Mouse (Mus musculus): Measurements from ENCODE around the gene Tgm3. TPM values are rescaled to one million over a fixed set of nuclear protein-coding genes. Genes with fewer than 3 reads are reported as not detected.

The Tgm3 gene
- polyA plus RNA-seq (2012; rRNA removed), result 324 and 330 TPM in 2 replicates

GRCm38 (mm10) chr2:130012026-130012425, at the start of gene Tgm3:
TSS of gene Tgm3 (plus strand) at chr2:130012349.

Other genes with a start within 250 kb of the Tgm3 start
- gene Stk35, start 211.8 kb upstream of the Tgm3 start, polyA plus RNA-seq (2012; rRNA removed), result 20.3 and 24.5 TPM in 2 replicates
- not detected in 2 replicates for gene Tgm6, start 100.1 kb downstream of the Tgm3 start, polyA plus RNA-seq (2012; rRNA removed)
- 287 and 291 TPM in 2 replicates for gene Snrpb, start 167.1 kb downstream of the Tgm3 start, polyA plus RNA-seq (2012; rRNA removed)
- not detected in 2 replicates for gene Tmc2, start 182.8 kb downstream of the Tgm3 start, polyA plus RNA-seq (2012; rRNA removed)